30 mouse cellular contexts compared by ENCODE assay signal in genomic region chr4:83427141-83427540, GRCm38 (mm10).
"Had no signal": no experiment of that assay in that cellular context is flagged by ENCODE, and none has a peak within 500 bp of the region (broad histone marks: within the 10 kb centered on the region; RNA-seq: fewer than 3 reads in every experiment).

No protein-coding gene starts in this region.

- H3K4me1 ChIP-seq: limb, embryonic 10.5 days; limb, embryonic 12.5 days; limb, embryonic 13.5 days; limb, embryonic 15.5 days; liver, embryonic 12.5 days; liver, embryonic 13.5 days; liver, embryonic 15.5 days; lung, embryonic 15.5 days; midbrain, embryonic 10.5 days; midbrain, embryonic 12.5 days; midbrain, embryonic 13.5 days; neural tube, embryonic 12.5 days had no signal

- DNase-seq: left cerebral cortex, postnatal 4 days; liver; liver, embryonic 13.5 days; liver, postnatal 0 days; lung, adult 18-20 months; lung, adult 2 months; lung, embryonic 14.5 days; lung, postnatal 10 days; lung, postnatal 14 days; lung, postnatal 36 days; lung, postnatal 4 days; midbrain, embryonic 14.5 days had no signal

- H3K4me2 ChIP-seq: limb, embryonic 12.5 days; limb, embryonic 13.5 days; limb, embryonic 15.5 days; liver, embryonic 11.5 days; liver, embryonic 12.5 days; liver, embryonic 13.5 days; liver, embryonic 15.5 days; lung, embryonic 14.5 days; lung, embryonic 15.5 days; midbrain, embryonic 12.5 days; midbrain, embryonic 13.5 days; neural tube, embryonic 12.5 days had no signal

- H3K27me3 ChIP-seq: limb, embryonic 12.5 days; limb, embryonic 13.5 days; limb, embryonic 15.5 days; liver, embryonic 12.5 days; liver, embryonic 13.5 days; liver, embryonic 15.5 days; lung, embryonic 15.5 days; megakaryocyte, embryonic 14.5 days; midbrain, embryonic 12.5 days; midbrain, embryonic 13.5 days; neural tube, embryonic 12.5 days had no signal

- H3K9me3 ChIP-seq: limb, embryonic 10.5 days; limb, embryonic 13.5 days; limb, embryonic 15.5 days; liver, embryonic 12.5 days; liver, embryonic 13.5 days; liver, embryonic 15.5 days; lung, embryonic 15.5 days; megakaryocyte, embryonic 14.5 days; midbrain, embryonic 10.5 days; midbrain, embryonic 12.5 days; midbrain, embryonic 13.5 days; neural tube, embryonic 12.5 days had no signal

- ATAC-seq: liver, embryonic 12.5 days; liver, postnatal 0 days; lung, postnatal 0 days; midbrain, embryonic 13.5 days; midbrain, embryonic 16.5 days had no signal

- H3K9ac ChIP-seq: limb, embryonic 12.5 days; limb, embryonic 13.5 days; limb, embryonic 15.5 days; liver, embryonic 12.5 days; liver, embryonic 13.5 days; liver, embryonic 14.5 days; liver, embryonic 15.5 days; liver, postnatal 0 days; lung, embryonic 14.5 days; lung, embryonic 15.5 days; midbrain, embryonic 12.5 days; midbrain, embryonic 13.5 days; neural tube, embryonic 12.5 days had no signal

- H3K27ac ChIP-seq: limb, embryonic 10.5 days; limb, embryonic 12.5 days; limb, embryonic 13.5 days; limb, embryonic 15.5 days; liver, embryonic 12.5 days; liver, embryonic 13.5 days; liver, embryonic 14.5 days; liver, embryonic 15.5 days; lung, embryonic 15.5 days; macrophage; midbrain, embryonic 10.5 days; midbrain, embryonic 12.5 days; midbrain, embryonic 13.5 days; neural tube, embryonic 12.5 days had no signal

- H3K4me3 ChIP-seq: limb, embryonic 10.5 days; limb, embryonic 12.5 days; limb, embryonic 13.5 days; limb, embryonic 15.5 days; liver, embryonic 12.5 days; liver, embryonic 13.5 days; liver, embryonic 15.5 days; lung, embryonic 15.5 days; megakaryocyte, embryonic 14.5 days; midbrain, embryonic 10.5 days; midbrain, embryonic 12.5 days; midbrain, embryonic 13.5 days; myocyte; neural tube, embryonic 12.5 days had no signal
